Mouse (Mus musculus) inflammation-experienced regulatory T-cells, adult 6 months (primary cell): ENCODE data around the gene Mpc2. TPM values are rescaled to one million over a fixed set of nuclear protein-coding genes. Genes with fewer than 3 reads are reported as not detected.

Experiments
- ATAC-seq: one replicate; pipeline ENCODE4 v1.8.0; 2017
- polyA plus RNA-seq, 3 experiments: library from polyadenylated mRNA; unstranded; fragments of 100-300 nt; shearing (Covaris generic); gene quantifications; one replicate each; pipeline ENCODE4 v1.2.1; 2017

Gene Mpc2
- polyA plus RNA-seq, 3 experiments from 2014 or later = 75.5 to 83.6 (median 76.6) TPM

DNA sequence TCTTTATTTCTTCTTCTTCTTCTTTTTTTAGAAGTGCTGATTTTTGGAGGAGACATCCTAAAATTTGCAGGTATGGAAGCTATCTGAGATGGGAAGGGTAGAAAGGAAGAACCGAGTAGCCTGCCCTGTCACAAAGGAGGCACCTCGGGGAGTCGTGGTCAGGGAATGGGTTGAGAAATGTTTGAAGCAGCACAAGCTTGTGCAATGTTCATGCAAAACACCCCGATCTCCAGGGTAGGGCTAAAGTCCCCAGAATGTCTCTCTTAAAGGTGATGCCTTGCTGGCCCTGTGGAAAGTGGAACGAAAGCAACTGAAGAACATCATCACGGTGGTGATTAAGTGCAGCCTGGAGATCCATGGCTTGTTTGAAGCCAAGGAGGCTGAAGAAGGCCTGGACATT is 45.9 kb downstream of the Mpc2 start:
- no peak for ATAC-seq

DNA sequence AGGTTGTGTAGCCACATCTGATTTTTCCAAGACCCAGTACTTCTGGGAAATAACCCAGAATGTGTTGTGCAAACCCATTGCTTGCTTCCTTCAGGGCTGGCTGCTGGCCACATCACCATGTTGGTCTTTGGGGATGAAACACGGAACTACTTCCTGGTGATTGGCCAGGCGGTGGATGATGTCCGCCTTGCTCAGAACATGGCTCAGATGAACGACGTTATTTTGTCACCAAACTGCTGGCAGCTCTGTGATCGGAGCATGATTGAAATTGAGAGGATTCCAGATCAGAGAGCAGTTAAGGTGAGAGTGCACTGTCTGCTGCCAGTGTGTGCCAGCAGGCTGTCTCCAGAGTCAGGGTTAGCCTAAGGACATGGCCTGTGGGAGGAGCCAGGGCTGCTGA is 49.7 kb downstream of the Mpc2 start:
- ATAC-seq = no peak

GRCm38 (mm10) chr1:165520716-165521115 is 60.3 kb downstream of the Mpc2 start:
- no peak for ATAC-seq

Other genes starting within 250 kb of the Mpc2 start
- 100 to 1,000 TPM; 109 to 158 (median 114) TPM for gene Tiprl, start 223.6 kb upstream of the Mpc2 start, polyA plus RNA-seq
- not detected for gene Gpr161, start 164.8 kb upstream of the Mpc2 start, polyA plus RNA-seq
- 1 to 10 TPM; 3.9 to 7.8 (median 6.4) TPM for gene Dcaf6, start 162 bp upstream of the Mpc2 start, polyA plus RNA-seq
- not detected for gene Adcy10, start 24.5 kb downstream of the Mpc2 start, polyA plus RNA-seq
- gene Mpzl1, start 173.9 kb downstream of the Mpc2 start, polyA plus RNA-seq = under 1 TPM in 2 of 3 experiments, not detected in 1; 0.70 to 0.77 TPM
- 100 to 1,000 TPM in 2 of 3 experiments, 10 to 100 TPM in 1; 84.1 to 109 (median 101) TPM for gene Rcsd1, start 249.1 kb downstream of the Mpc2 start, polyA plus RNA-seq